Mouse (Mus musculus): ENCODE data around the gene Trim37.

DNA sequence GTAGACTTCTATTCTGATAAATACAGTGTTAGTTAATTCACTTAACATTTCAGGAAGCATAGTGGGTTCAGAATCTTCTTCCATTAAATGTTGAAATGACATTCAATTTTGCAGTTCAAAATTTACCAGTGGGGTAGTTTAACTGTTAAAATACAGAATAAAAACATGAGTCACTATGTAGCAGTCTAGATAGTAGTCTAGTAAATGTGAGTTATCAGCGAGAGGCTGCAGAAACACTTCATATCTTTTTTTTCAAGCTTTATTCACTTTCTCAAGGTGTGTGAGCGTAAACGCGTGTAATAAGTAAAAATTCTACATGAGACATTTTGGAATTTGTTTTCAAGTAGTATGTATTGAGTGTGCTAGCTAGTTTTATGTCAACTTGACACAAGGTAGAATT lies 48.2 kb downstream of the Trim37 start:
- no peak for TF ChIP-seq CTCF (IDR thresholded peaks at IDR 0.05; ENCODE audit: low read depth, low read length)
- TF ChIP-seq POLR2A (IDR thresholded peaks at IDR 0.05; ENCODE audit: insufficient read depth, low read length): no peak

Measured in ES-Bruce4 (cell line).